Mouse (Mus musculus): ENCODE results near the gene Gm12800.
"Not testable (repeated sequence)": the region's sequence is repeated elsewhere in the genome, so short reads cannot be mapped to it uniquely, and the experiment has no call there.

Gene Gm12800

DNA sequence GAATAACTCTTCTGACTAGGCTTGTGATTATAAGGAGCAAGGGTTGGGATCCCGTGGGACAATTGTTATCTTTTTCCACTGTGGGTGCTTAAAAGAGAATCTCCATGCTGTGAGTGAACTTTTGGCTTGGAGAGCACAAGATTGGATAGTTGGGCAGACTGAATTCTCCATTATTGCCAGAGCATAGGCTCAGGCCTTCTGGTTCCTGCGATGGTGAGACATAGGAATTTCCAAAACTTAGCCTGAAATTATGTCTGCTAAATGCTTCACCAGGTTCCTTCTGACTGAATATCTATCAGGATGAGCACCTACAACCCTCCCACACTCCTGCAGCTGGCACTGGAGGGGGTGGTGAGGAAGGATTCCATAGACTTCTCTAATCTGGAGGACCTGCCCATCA, at the start of gene Gm12800:
Gene Gm12800 (plus strand): TSS at position 301 of the 400 bp plus-strand sequence.
- DNase-seq (ENCODE audit: low spot score): not testable (repeated sequence)

DNA sequence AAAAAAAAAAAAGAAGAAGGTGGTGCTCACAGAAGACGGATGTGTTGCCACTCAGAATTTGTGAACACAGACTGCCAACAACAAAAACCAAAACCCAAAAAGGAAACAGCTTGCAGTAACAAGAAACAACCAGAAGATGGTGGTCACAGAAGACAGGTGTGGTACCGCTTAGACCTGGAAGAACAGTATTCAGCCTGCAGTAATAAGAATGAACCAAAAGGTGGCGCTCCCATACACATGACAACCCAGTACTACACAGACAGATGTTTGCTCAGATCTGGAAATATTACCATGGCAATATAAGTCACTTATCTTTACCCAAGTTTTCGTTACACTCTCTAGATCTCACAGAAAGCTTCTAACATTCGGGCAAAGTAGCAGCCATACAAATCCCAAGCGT, 48.0 kb upstream of the Gm12800 start:
- no peak for DNase-seq (ENCODE audit: low spot score)

DNA sequence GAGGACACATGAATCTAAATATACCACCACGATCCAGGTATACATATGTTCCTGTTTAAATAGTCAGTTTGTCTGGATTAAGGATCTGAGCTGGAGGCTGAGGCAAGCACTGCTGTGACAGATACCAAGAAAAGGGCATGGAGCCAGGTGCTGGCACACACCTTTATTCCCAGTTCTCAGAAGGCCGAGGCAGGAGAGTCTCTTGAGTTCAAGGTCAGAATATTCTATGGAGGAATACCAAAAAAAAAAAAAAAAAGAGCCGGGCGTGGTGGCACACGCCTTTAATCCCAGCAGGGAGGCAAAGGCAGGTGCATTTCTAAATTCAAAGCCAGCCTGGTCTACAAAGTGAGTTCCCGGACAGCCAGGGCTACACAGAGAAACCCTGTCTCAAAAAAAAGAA, 46.6 kb upstream of the Gm12800 start:
- DNase-seq (ENCODE audit: low spot score): no peak

DNA sequence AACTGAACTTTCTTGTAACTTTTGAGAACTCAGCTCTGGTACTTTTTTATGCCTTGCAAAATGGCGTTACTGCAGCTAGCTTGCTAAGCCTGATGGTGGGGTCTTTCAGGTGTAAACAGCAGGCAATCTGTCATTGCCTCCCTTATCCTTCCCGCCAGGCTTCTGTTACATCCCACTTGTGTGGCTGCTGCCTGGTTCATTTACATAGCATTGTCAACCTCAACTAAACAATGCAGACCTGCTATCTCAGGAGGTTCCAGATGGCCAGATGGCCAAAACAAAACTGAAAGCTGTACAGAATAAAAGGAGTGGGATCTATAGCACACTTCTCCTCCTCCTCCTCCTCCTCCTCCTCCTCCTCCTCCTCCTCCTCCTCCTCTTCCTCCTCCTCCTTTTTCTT, 36.9 kb upstream of the Gm12800 start:
- not testable (repeated sequence) for DNase-seq (ENCODE audit: low spot score)

DNA sequence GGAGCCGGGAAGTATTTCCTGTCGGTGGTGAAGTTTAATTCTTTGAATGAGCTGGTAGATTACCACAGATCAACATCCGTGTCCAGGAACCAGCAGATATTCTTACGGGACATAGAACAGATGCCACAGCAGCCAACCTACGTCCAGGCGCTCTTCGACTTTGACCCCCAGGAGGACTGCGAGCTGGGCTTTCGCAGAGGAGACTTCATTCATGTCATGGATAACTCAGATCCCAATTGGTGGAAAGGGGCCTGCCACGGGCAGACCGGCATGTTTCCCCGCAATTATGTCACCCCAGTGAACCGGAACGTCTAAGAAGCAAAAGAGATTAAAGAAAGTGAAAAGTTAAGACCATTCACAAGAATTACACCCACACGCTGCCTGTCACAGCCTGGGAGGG, 33.2 kb upstream of the Gm12800 start:
- DNase-seq (ENCODE audit: low spot score): not testable (repeated sequence)

DNA sequence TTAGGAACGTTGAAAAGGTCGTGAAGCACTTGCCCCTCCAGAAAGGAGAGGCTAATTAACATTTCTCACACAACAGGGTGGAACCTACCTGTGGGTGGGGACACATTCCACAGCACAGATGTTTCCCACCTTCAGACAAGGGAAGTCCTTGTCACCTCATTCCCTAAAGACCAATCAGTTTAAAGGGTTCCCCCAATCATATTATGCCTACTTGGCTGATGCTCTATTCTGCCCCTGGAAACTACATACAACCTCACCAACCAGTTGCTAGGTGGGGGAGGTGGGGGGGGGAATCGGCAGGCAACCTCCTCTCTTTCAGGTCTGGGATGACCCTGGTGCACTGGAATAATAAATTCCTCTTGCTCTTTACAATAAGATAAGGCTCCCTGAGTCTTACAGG, 25.3 kb upstream of the Gm12800 start:
- no peak for DNase-seq (ENCODE audit: low spot score)

DNA sequence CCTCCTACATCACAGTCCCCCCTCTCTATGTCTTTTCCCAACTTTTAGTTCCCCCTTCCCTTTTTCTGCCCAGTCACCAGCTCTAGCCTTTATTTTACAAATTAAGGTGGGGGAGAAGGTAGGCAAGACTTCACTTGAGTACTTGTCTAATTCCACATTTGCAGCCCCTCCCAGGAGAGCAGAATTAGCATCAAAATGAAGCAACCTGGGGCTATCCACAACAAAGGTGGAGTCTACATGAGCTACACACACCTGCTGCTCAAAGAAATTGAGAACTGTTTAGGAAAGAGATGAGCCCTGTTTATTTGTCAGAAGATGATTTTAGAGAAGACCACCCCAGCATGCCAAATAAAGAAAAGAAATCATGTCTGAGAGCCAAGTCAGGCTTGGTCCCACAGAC, 19.5 kb upstream of the Gm12800 start:
- DNase-seq (ENCODE audit: low spot score): no peak

DNA sequence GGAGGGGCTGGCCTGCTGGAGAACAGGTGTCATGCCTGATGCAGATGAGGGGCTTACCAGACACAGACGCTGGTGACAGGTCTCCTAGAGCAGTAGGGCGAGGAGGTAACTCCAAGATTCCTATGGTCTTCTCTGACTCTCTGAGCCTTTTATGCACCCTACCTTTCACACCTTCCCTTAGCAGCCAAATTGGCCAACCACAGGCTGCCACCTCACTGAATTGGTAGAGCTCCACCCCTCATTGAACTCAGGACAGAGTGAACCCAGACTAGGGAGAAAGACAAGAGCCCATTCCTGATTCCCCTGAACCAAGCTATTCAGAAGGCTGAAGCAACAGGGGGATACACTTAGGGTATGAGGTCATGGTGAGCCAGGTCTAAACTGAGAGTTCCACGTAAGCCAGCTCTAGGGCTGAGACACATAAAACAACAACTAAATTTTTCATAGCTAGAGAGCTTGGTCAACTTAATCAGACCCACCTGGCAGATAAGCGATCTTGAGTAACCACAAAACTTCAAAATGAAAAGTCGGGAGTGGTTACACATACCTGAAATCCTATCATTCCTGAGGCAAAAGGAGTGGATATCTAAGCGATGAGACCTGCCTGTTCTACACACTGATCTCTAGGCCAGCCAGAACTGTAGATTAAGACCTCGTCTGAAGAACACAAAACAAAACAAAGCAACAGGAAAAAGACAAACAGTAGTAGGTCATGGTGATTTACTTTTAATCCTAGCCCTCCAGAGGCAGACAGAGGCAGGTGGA, 15.1 kb upstream of the Gm12800 start, which contains the start of gene C130073F10Rik:
Gene C130073F10Rik (minus strand): TSS at position 134 of the 765 bp plus-strand sequence.
- DNase-seq (ENCODE audit: low spot score): no peak

DNA sequence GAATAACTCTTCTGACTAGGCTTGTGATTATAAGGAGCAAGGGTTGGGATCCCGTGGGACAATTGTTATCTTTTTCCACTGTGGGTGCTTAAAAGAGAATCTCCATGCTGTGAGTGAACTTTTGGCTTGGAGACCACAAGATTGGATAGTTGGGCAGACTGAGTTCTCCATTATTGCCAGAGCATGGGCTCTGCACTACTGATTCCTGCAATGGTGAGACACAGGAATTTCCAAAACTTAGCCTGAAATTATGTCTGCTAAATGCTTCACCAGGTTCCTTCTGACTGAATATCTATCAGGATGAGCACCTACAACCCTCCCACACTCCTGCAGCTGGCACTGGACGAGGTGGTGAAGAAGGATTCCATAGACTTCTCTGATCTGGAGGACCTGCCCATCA, 31.2 kb downstream of the Gm12800 start, which contains the start of gene Gm12794:
Gene Gm12794 (plus strand): TSS at position 301 of the 400 bp plus-strand sequence.
- not testable (repeated sequence) for DNase-seq (ENCODE audit: low spot score)
